Mouse (Mus musculus) stomach, embryonic 15.5 days (tissue): ENCODE data around the gene Hist1h2af. TPM values are rescaled to one million over a fixed set of nuclear protein-coding genes. Genes with fewer than 3 reads are reported as not detected.
"Not testable (repeated sequence)": the region's sequence is repeated elsewhere in the genome, so short reads cannot be mapped to it uniquely, and the experiment has no call there.

Source experiments
- ATAC-seq: fragments of 200-750 bp; cut with Nextera tagmentation; 2 replicates; pipeline ENCODE4 v1.8.0; 2017; ENCODE audit warnings: low read depth, moderate number of reproducible peaks, moderate TSS enrichment; ENCODE audit not compliant: insufficient read depth, low FRiP score
- H3K27ac ChIP-seq: fragments of 300-500 bp; sonication (generic); 2 replicates; pipeline ENCODE4 v1.5.1; 2015; ENCODE audit warnings: mild to moderate bottlenecking, inconsistent platforms
- H3K27me3 ChIP-seq: fragments of 300-500 bp; sonication (generic); replicated peaks from 2 replicates; pipeline ENCODE4 v1.6.1; 2015; ENCODE audit warnings: inconsistent platforms
- H3K36me3 ChIP-seq: fragments of 300-500 bp; sonication (generic); 2 replicates; pipeline ENCODE4 v1.6.1; 2015; ENCODE audit warnings: inconsistent platforms
- H3K4me1 ChIP-seq: fragments of 300-500 bp; sonication (generic); 2 replicates; pipeline ENCODE4 v1.6.1; 2015; ENCODE audit warnings: inconsistent platforms
- H3K4me2 ChIP-seq: fragments of 300-500 bp; sonication (generic); 2 replicates; pipeline ENCODE4 v1.6.1; 2015; ENCODE audit warnings: mild to moderate bottlenecking, inconsistent platforms
- H3K4me3 ChIP-seq: fragments of 300-500 bp; sonication (generic); replicated peaks from 2 replicates; pipeline ENCODE4 v1.5.1; 2015; ENCODE audit warnings: inconsistent platforms
- H3K9ac ChIP-seq: fragments of 300-500 bp; sonication (generic); 2 replicates; pipeline ENCODE4 v1.6.1; 2015; ENCODE audit warnings: inconsistent platforms
- H3K9me3 ChIP-seq: fragments of 300-500 bp; sonication (generic); 2 replicates; pipeline ENCODE4 v1.6.1; 2016; ENCODE audit warnings: inconsistent platforms
- WGBS: fragments of 180-500 bp; shearing (Covaris S2); methylation state at CpG from one replicate; pipeline ENCODE4 v1.1.7; 2015; 5-methylcytosine and 5-hydroxymethylcytosine counted together
- polyA plus RNA-seq: library from polyadenylated mRNA; unstranded; fragments of >200 nt; fragmentation: Nextera tagmentation; extraction: Ambion mirVana; gene quantifications from 2 replicates; pipeline ENCODE4 v1.2.1, GENCODE M21; 2015

Gene Hist1h2af
- polyA plus RNA-seq, 1 experiment from 2014 or later: 13.0 TPM

DNA sequence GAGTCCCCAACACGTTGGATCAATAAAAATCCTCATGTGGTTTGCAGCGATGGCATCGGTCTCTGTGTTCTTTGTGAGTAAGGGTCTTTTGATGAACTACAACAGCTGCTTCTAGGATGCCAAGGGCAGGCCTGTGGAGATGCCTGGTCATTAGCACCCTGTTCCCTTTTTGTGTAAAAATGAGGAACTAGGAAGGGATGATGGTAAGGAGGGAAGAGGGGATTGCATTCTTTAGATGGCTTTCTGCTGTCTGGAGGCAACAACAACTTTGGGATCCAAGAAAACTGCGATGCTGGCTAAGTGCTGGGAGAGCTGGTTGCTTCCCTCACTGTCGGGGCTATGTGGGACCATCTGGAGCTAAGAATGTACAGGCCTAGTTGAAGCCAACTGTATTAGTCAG lies 4.5 kb downstream of the Hist1h2af start:
- Histone ChIP-seq H3K4me1 (peaks cover 7% of the 10 kb centered on the region; the same call in 1 of the 2 replicates), H3K4me2 (no peak overlapping the region)
- no peak for ATAC-seq

DNA sequence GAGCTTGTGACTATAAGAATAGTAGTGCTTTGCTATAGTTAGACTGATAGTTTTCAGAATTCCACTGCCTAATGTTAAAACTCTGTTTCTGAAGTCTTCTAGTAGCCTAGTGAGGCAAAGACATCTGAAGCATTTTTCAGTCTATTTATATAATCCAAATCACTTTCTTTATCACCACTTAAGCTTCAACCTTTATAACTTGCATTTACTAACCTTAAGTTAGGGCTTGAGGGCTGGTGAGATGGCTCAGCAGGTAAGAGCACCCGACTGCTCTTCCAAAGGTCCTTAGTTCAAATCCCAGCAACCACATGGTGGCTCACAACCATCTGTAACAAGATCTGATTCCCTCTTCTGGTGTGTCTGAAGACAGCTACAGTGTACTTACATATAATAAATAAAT lies 6.1 kb downstream of the Hist1h2af start:
- not testable (repeated sequence) for ATAC-seq, H3K4me3 ChIP-seq, H3K27ac ChIP-seq, H3K4me1 ChIP-seq, H3K27me3 ChIP-seq, H3K36me3 ChIP-seq, H3K4me2 ChIP-seq, H3K9ac ChIP-seq, H3K9me3 ChIP-seq
- WGBS: 57% methylated on average over 1 of the region's 1 CpGs

More for the DNA sequence above, 4.5 kb downstream of the Hist1h2af start:
- Histone ChIP-seq H3K4me3 (no peak overlapping the region), H3K27me3 (no peaks in the 10 kb centered on the region), H3K36me3 (no peaks in the 10 kb centered on the region), H3K9me3 (no peaks in the 10 kb centered on the region), H3K9ac (no peak overlapping the region), H3K27ac (no peak overlapping the region)
- 64% methylated on average over 5 of the region's 5 CpGs for WGBS

DNA sequence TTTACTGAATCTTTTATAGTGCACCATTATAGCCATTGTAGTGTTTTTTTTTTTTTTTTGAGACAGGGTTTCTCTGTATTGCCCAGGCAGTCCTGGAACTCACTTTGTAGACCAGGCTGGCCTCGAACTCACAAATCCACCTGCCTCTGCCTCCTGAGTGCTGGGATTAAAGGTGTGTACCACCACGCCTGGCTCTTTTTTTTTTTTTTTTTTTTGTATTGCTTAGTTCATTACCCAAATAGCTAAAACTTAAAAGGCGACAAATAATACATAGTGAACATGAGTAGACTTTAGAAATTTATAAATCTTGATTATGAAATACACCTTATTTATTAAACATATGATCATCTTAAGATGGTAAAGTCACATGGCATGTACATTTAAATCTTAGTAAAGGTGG lies 7.8 kb downstream of the Hist1h2af start:
- H3K4me2 ChIP-seq: no peak overlapping the region
- H3K36me3 ChIP-seq: no peaks in the 10 kb centered on the region
- WGBS: 86% methylated on average over 3 of the region's 3 CpGs
- H3K9ac ChIP-seq: no peak overlapping the region
- peaks cover 5% of the 10 kb centered on the region; the same call in 1 of the 2 replicates for H3K4me1 ChIP-seq
- H3K27me3 ChIP-seq: no peaks in the 10 kb centered on the region
- no peak for ATAC-seq
- no peak overlapping the region for H3K4me3 ChIP-seq
- H3K9me3 ChIP-seq: no peaks in the 10 kb centered on the region
- H3K27ac ChIP-seq: no peak overlapping the region

DNA sequence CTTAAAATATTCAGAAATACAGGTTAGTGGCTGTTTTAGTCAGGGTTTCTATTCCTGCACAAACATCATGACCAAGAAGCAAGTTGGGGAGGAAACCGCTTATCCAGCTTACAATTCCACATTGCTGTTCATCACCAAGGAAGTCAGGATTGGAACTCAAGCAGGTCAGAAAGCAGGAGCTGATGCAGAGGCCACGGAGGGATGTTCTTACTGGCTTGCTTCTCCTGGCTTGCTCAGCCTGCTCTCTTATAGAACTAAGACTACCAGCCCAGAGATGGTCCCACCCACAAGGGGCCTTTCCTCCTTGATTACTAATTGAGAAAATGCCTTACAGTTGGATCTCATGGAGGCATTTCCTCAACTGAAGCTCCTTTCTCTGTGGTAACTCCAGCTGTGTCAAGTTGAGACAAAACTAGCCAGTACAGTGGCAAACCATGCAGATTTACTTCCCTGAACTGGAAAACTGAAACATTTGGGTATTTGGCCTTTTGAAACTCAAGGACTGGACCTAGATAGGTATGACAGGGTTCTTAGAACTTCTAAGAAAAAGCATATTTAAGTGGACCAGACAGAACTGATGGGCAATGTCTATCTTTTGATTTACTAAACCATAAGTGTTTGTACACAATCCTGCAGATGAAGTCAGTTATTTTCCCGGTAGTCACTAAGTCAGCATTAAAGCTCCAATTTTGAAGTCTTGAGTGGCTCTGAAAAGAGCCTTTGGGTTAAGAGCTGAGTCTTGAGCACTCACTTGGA lies 8.7 kb downstream of the Hist1h2af start:
- not testable (repeated sequence) for H3K9me3 ChIP-seq, ATAC-seq, H3K27me3 ChIP-seq, H3K36me3 ChIP-seq, H3K4me1 ChIP-seq
- Histone ChIP-seq H3K9ac (peak overlapping the region; percentile 41; the same call in 1 of the 2 replicates), H3K4me2 (peak overlapping the region; percentile 65), H3K4me3 (peak overlapping the region; percentile 50), H3K27ac (peak overlapping the region; percentile 90)
- WGBS: 12% methylated on average over 3 of the region's 3 CpGs

DNA sequence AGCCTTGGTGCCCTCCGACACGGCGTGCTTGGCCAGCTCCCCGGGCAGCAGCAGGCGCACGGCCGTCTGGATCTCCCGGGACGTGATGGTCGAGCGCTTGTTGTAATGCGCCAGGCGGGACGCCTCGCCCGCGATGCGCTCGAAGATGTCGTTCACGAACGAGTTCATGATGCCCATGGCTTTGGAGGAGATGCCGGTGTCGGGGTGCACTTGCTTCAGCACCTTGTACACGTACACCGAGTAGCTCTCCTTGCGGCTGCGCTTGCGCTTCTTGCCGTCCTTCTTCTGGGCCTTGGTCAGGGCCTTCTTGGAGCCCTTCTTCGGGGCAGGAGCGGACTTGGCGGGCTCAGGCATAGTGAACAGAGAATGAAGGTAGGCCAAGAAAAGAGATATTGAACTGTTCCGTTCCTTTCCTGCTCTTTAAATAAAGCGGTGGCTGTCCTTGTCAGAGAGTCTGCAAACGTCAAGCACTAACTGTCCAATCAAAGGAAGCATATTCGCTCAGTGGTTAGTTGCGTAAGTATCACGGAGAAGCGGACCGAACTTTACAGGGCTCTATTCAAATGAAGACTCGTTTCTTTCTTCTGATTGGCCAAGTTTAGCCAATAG lies 9.4 kb downstream of the Hist1h2af start, which contains the start of gene Hist1h2bh:
Gene Hist1h2bh (minus strand): TSS at position 394 of the 609 bp plus-strand sequence.
- H3K4me3 ChIP-seq: peak within 1 kb of the TSS; percentile 50
- ATAC-seq: peak; percentile 95
- WGBS: under 1% methylated on average over 35 of the region's 42 CpGs
- H3K36me3 ChIP-seq, H3K27me3 ChIP-seq, H3K4me1 ChIP-seq, H3K9me3 ChIP-seq: not testable (repeated sequence)
- H3K4me2 ChIP-seq: peak within 1 kb of the TSS; percentile 65
- peak within 1 kb of the TSS; percentile 41; the same call in 1 of the 2 replicates for H3K9ac ChIP-seq
- H3K27ac ChIP-seq: peak within 1 kb of the TSS; percentile 95

DNA sequence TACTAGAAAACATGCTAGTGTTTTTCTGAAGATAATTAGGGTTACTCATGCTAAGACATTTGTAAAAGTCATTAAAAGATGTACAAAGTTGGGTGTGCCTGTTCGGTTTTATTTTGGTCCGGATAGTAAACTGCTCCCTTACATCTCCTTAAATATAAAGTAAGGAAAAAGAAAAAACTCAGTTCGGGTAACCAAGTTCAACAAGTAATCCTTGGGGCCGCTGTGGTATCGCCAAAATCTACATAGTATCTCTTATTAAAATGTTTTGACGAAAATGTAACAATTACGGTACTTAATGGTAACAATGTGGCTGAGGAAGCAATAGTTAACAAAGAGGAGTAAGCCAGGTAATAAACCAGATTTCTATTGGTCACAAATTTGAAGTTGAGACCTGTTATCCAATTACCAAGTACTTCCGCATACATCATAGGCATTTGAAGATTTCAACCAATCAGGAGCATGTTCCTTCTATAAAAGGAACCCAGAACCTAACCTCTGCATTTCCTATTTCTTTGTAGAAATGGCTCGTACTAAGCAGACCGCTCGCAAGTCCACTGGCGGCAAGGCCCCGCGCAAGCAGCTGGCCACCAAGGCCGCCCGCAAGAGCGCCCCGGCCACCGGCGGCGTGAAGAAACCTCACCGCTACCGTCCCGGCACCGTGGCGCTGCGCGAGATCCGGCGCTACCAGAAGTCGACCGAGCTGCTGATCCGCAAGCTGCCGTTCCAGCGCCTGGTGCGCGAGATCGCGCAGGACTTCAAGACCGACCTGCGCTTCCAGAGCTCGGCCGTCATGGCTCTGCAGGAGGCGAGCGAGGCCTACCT lies 10.5 kb downstream of the Hist1h2af start, which contains the start of gene Hist1h3f:
Gene Hist1h3f (plus strand): TSS at position 88 of the 822 bp plus-strand sequence.
- Histone ChIP-seq H3K9ac (peak within 1 kb of the TSS; percentile 41; the same call in 1 of the 2 replicates), H3K4me3 (peak within 1 kb of the TSS; percentile 50), H3K27me3 (no peaks in the 10 kb centered on the region), H3K9me3 (no peaks in the 10 kb centered on the region), H3K4me2 (peak within 1 kb of the TSS; percentile 65), H3K27ac (peak within 1 kb of the TSS; percentile 95), H3K36me3 (no peaks in the 10 kb centered on the region), H3K4me1 (no peaks in the 10 kb centered on the region)
- 0% methylated on average over 29 of the region's 45 CpGs for WGBS
- ATAC-seq: peak; percentile 88

DNA sequence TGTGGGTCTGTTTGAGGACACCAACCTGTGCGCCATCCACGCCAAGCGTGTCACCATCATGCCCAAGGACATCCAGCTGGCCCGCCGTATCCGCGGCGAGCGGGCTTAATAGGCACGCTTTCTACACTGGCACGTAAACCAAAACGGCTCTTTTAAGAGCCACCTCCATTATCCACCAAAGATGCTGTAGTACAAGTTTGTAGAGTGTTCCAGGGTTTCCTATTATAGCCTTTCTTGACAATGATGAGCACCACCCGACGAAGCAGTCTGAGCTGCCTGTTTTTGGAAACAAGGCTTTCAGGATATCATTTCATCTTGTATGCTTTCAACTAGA lies 11.0 kb downstream of the Hist1h2af start:
- H3K4me1 ChIP-seq, H3K27me3 ChIP-seq, H3K36me3 ChIP-seq, H3K9me3 ChIP-seq, H3K9ac ChIP-seq: not testable (repeated sequence)
- Histone ChIP-seq H3K4me2 (peak overlapping the region; percentile 59), H3K27ac (peak overlapping the region; percentile 95), H3K4me3 (peak overlapping the region; percentile 47)
- WGBS: 0% methylated on average over 13 of the region's 14 CpGs
- 0 out of 2 replicates have a peak, but pooled peaks have one; percentile 0 for ATAC-seq

DNA sequence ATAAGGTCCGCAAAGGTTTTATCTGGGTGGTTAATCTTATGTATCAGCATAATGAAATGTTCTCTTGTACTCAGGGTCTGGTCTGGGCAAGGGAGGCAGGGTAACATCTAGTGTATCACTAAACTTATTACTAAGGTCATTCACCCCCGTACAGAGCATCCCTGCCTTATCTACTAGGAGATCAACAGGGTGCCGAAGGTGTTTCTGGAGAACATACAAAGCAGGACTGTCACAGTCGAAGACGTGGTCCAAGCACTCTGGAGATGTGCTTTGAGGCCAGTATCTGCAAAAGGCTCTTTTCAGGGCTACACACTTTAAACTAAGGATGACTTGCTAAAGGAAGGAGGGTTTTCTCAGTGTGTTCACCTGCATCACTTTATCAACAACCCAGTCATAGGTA lies 13.0 kb downstream of the Hist1h2af start:
- no peak overlapping the region for H3K4me2 ChIP-seq
- no peak for ATAC-seq
- H3K9me3 ChIP-seq: no peaks in the 10 kb centered on the region
- H3K27me3 ChIP-seq: no peaks in the 10 kb centered on the region
- WGBS: 63% methylated on average over 5 of the region's 5 CpGs
- peaks cover 5% of the 10 kb centered on the region for H3K4me1 ChIP-seq
- H3K36me3 ChIP-seq: no peaks in the 10 kb centered on the region
- H3K9ac ChIP-seq: no peak overlapping the region
- no peak overlapping the region for H3K27ac ChIP-seq
- no peak overlapping the region for H3K4me3 ChIP-seq

DNA sequence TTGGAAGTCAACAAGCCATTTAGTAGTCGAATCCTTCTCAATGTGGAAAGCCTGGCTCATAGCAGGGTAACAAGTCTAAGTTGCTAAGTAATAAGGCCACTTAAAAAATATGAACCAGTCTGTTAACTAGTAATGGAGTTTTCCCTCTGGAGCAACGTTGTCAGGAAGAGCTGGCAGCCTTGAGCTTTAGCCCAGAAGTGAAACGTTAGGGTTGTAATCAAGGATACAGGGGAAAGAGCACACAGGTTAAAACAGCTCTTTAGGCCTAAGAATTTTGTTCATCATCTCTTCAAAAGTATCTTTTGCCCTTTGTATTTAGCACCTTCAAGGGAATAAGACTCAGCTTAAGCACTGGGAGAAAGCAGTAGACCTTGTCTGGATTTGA lies 17.0 kb downstream of the Hist1h2af start:
- Histone ChIP-seq H3K4me1 (peaks cover 12% of the 10 kb centered on the region), H3K9ac (peak overlapping the region; percentile 10; the same call in 1 of the 2 replicates), H3K4me3 (peak overlapping the region; percentile 48), H3K36me3 (no peaks in the 10 kb centered on the region), H3K27ac (peak overlapping the region; percentile 93), H3K27me3 (no peaks in the 10 kb centered on the region), H3K9me3 (no peaks in the 10 kb centered on the region), H3K4me2 (peak overlapping the region; percentile 42)
- no peak for ATAC-seq
- 5% methylated on average over 3 of the region's 3 CpGs for WGBS

DNA sequence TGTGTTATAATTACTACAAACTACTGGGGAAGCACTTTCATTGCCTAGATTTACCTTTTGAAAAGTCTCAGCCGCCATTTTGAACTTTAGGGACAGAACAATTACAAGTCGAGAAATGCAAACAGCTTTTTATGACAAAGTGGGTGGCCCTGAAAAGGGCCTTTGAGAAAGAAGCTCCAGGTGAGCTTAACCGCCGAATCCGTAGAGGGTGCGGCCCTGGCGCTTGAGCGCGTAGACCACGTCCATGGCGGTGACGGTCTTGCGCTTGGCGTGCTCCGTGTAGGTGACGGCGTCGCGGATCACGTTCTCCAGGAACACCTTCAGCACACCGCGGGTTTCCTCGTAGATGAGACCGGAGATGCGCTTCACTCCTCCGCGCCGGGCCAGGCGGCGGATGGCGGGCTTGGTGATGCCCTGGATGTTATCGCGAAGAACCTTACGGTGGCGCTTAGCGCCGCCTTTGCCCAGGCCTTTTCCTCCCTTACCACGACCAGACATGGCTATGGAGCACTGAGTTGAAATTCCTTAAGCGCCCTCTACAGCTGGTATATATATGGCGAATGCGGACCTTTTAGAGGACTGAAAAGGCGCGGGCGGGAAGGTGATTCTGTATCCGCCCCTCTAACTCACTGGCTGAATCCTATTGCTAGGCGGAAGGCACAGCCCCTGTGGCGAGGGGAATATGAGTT lies 17.6 kb downstream of the Hist1h2af start, which contains the start of gene Hist1h4f:
Gene Hist1h4f (minus strand): TSS at position 503 of the 689 bp plus-strand sequence.
- H3K9me3 ChIP-seq, H3K36me3 ChIP-seq, H3K27me3 ChIP-seq: not testable (repeated sequence)
- peaks cover 12% of the 10 kb centered on the region for H3K4me1 ChIP-seq
- H3K4me2 ChIP-seq: peak within 1 kb of the TSS; percentile 42
- ATAC-seq: peak; percentile 86
- under 1% methylated on average over 47 of the region's 47 CpGs for WGBS
- H3K4me3 ChIP-seq: peak within 1 kb of the TSS; percentile 48
- H3K27ac ChIP-seq: peak within 1 kb of the TSS; percentile 93
- H3K9ac ChIP-seq: peak within 1 kb of the TSS; percentile 10; the same call in 1 of the 2 replicates
